Comparison of ENCODE assay signal across 8 mouse cellular contexts in the genomic region with DNA sequence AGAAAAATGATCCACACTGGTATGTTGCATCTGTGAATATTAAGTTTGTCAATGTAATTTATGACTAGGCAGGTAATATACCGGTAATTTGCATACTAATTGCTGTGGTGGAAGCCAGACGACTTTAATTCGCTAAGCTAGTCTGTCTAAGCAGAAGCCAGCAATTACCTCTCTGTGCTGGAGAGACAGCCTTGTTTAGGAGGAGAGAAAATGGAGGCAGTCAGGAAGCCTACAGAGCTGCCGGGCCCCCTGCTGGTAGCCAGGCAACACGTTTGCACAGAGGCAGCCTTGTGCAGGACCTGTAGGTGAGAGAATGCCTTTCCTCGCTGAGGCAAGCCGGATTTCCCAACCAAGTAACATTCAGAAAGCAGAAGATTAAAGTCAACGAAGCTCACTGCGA.
A peak's percentile ranks its signal among the peaks of the same experiment; 100 is the strongest.
DNase-seq lines count a peak whose midpoint lies in the region; ATAC-seq and TF ChIP-seq lines count a peak whose summit lies in the region.

No protein-coding gene starts in this region.

- TF ChIP-seq POLR2A in cortical plate, adult 2 months (IDR thresholded peaks at IDR 0.05; ENCODE audit: extremely low read depth, insufficient read depth, low read length) = no peak

- peak; percentile 78 for DNase-seq in gastrocnemius, postnatal 10 days
- peak; percentile 26 for DNase-seq in hindlimb bud, embryonic 11.5 days (ENCODE audit: extremely low spot score, low read depth, low spot score)
- peak; percentile 58 to 84 for DNase-seq in left cerebral cortex, adult 9 months (ENCODE audit: low spot score in 2 of 2)
- DNase-seq in right cerebral cortex, postnatal 10 days (ENCODE audit: low spot score in 2 of 2) = peak; percentile 89 to 92
- DNase-seq in urinary bladder, postnatal 14 days (ENCODE audit: low spot score) = peak; percentile 81

- no peak overlapping the region for H3K4me3 ChIP-seq in cortical plate, adult 2 months (ENCODE audit: insufficient read depth, low read length)

- peaks cover 4% of the 10 kb centered on the region for H3K4me1 ChIP-seq in cortical plate, adult 2 months (ENCODE audit: control insufficient read depth, insufficient read depth, low read length)

- peak; percentile 72 for TF ChIP-seq CTCF in cortical plate, adult 2 months (IDR thresholded peaks at IDR 0.05; ENCODE audit: extremely low read depth, insufficient read depth, low read length)

- no peak overlapping the region for H3K27ac ChIP-seq in cortical plate, adult 2 months (ENCODE audit: insufficient read depth, low read length)

- ATAC-seq in activated CD4-positive, CD25-positive, alpha-beta regulatory T cell, adult 4 months = peak; percentile 66
- peak; percentile 99 for ATAC-seq in megakaryocyte progenitor cell, adult 5-6 weeks (replicated peaks; ENCODE audit: poor library complexity)

Comparison
In these comparisons a context has a peak if more than half of its experiments do, and no peak if none do; other contexts are left out.
1. DNase-seq: peak in every context shown above with its lines; median percentile 90 in right cerebral cortex, postnatal 10 days; 81 in urinary bladder, postnatal 14 days; 78 in gastrocnemius, postnatal 10 days; 71 in left cerebral cortex, adult 9 months; 26 in hindlimb bud, embryonic 11.5 days.